Mouse (Mus musculus): ENCODE measurements around the gene Galr2. TPM values are rescaled to one million over a fixed set of nuclear protein-coding genes. Genes with fewer than 3 reads are reported as not detected.
"Not testable (repeated sequence)": the region's sequence is repeated elsewhere in the genome, so short reads cannot be mapped to it uniquely, and the experiment has no call there.

Gene Galr2
- polyA plus RNA-seq, 1 experiment: not detected

GRCm38 (mm10) chr11:116267637-116268036 is 13.1 kb upstream of the Galr2 start:
- Histone ChIP-seq H3K4me1 (ENCODE audit: control insufficient read depth, insufficient read depth, low read length) (peaks cover 2% of the 10 kb centered on the region), H3K27ac (ENCODE audit: insufficient read depth, low read length) (no peak overlapping the region), H3K4me3 (ENCODE audit: insufficient read depth, low read length) (no peak overlapping the region)
- no peak for TF ChIP-seq POLR2A (IDR thresholded peaks at IDR 0.05; ENCODE audit: extremely low read depth, insufficient read depth, low read length)
- no peak for TF ChIP-seq CTCF (IDR thresholded peaks at IDR 0.05; ENCODE audit: extremely low read depth, insufficient read depth, low read length)

GRCm38 (mm10) chr11:116268313-116268712 is 12.4 kb upstream of the Galr2 start:
- TF ChIP-seq CTCF (IDR thresholded peaks at IDR 0.05; ENCODE audit: extremely low read depth, insufficient read depth, low read length) (no peak), POLR2A (IDR thresholded peaks at IDR 0.05; ENCODE audit: extremely low read depth, insufficient read depth, low read length) (no peak)
- H3K4me3 ChIP-seq (ENCODE audit: insufficient read depth, low read length): no peak overlapping the region
- no peak overlapping the region for H3K27ac ChIP-seq (ENCODE audit: insufficient read depth, low read length)
- peaks cover 5% of the 10 kb centered on the region for H3K4me1 ChIP-seq (ENCODE audit: control insufficient read depth, insufficient read depth, low read length)

GRCm38 (mm10) chr11:116269560-116269959 is 11.2 kb upstream of the Galr2 start:
- no peak overlapping the region for H3K27ac ChIP-seq (ENCODE audit: insufficient read depth, low read length)
- H3K4me1 ChIP-seq (ENCODE audit: control insufficient read depth, insufficient read depth, low read length): peaks cover 5% of the 10 kb centered on the region
- no peak overlapping the region for H3K4me3 ChIP-seq (ENCODE audit: insufficient read depth, low read length)
- TF ChIP-seq CTCF (IDR thresholded peaks at IDR 0.05; ENCODE audit: extremely low read depth, insufficient read depth, low read length): no peak
- TF ChIP-seq POLR2A (IDR thresholded peaks at IDR 0.05; ENCODE audit: extremely low read depth, insufficient read depth, low read length): no peak

GRCm38 (mm10) chr11:116272589-116273468 is 7.9 kb upstream of the Galr2 start:
- Histone ChIP-seq H3K4me3 (ENCODE audit: insufficient read depth, low read length) (peak overlapping the region; percentile 66), H3K27ac (ENCODE audit: insufficient read depth, low read length) (no peak overlapping the region), H3K4me1 (ENCODE audit: control insufficient read depth, insufficient read depth, low read length) (peaks cover 5% of the 10 kb centered on the region)
- no peak for TF ChIP-seq CTCF (IDR thresholded peaks at IDR 0.05; ENCODE audit: extremely low read depth, insufficient read depth, low read length)
- TF ChIP-seq POLR2A (IDR thresholded peaks at IDR 0.05; ENCODE audit: extremely low read depth, insufficient read depth, low read length): no peak

GRCm38 (mm10) chr11:116273469-116274044 is 7.2 kb upstream of the Galr2 start:
- Histone ChIP-seq H3K27ac (ENCODE audit: insufficient read depth, low read length) (no peak overlapping the region), H3K4me1 (ENCODE audit: control insufficient read depth, insufficient read depth, low read length) (peaks cover 5% of the 10 kb centered on the region), H3K4me3 (ENCODE audit: insufficient read depth, low read length) (peak overlapping the region; percentile 66)
- TF ChIP-seq POLR2A (IDR thresholded peaks at IDR 0.05; ENCODE audit: extremely low read depth, insufficient read depth, low read length) (no peak), CTCF (IDR thresholded peaks at IDR 0.05; ENCODE audit: extremely low read depth, insufficient read depth, low read length) (no peak)

GRCm38 (mm10) chr11:116274045-116274666 is 6.6 kb upstream of the Galr2 start, which contains the start of gene Srp68:
Gene Srp68 (minus strand): TSS chr11:116274217.
- Histone ChIP-seq H3K27ac (ENCODE audit: insufficient read depth, low read length) (peak within 1 kb of the TSS; percentile 45), H3K4me1 (ENCODE audit: control insufficient read depth, insufficient read depth, low read length) (peaks cover 5% of the 10 kb centered on the region), H3K4me3 (ENCODE audit: insufficient read depth, low read length) (peak within 1 kb of the TSS; percentile 66)
- TF ChIP-seq CTCF (IDR thresholded peaks at IDR 0.05; ENCODE audit: extremely low read depth, insufficient read depth, low read length) (no peak), POLR2A (IDR thresholded peaks at IDR 0.05; ENCODE audit: extremely low read depth, insufficient read depth, low read length) (peak; percentile 92)

- not testable (repeated sequence) for H3K4me3 ChIP-seq (ENCODE audit: insufficient read depth, low read length); H3K27ac ChIP-seq (ENCODE audit: insufficient read depth, low read length); H3K4me1 ChIP-seq (ENCODE audit: control insufficient read depth, insufficient read depth, low read length)
These were observed 3.6 kb upstream of the Galr2 start for GRCm38 (mm10) chr11:116277184-116277583.

- no peak overlapping the region for H3K27ac ChIP-seq (ENCODE audit: insufficient read depth, low read length)
- H3K4me3 ChIP-seq (ENCODE audit: insufficient read depth, low read length): no peak overlapping the region
- no peaks in the 10 kb centered on the region for H3K4me1 ChIP-seq (ENCODE audit: control insufficient read depth, insufficient read depth, low read length)
- TF ChIP-seq POLR2A (IDR thresholded peaks at IDR 0.05; ENCODE audit: extremely low read depth, insufficient read depth, low read length) (no peak), CTCF (IDR thresholded peaks at IDR 0.05; ENCODE audit: extremely low read depth, insufficient read depth, low read length) (no peak)
These were observed 932 bp downstream of the Galr2 start for GRCm38 (mm10) chr11:116281671-116282070.

GRCm38 (mm10) chr11:116282089-116282488 is 1.4 kb downstream of the Galr2 start:
- Histone ChIP-seq H3K4me3 (ENCODE audit: insufficient read depth, low read length) (no peak overlapping the region), H3K4me1 (ENCODE audit: control insufficient read depth, insufficient read depth, low read length) (no peaks in the 10 kb centered on the region), H3K27ac (ENCODE audit: insufficient read depth, low read length) (no peak overlapping the region)
- TF ChIP-seq CTCF (IDR thresholded peaks at IDR 0.05; ENCODE audit: extremely low read depth, insufficient read depth, low read length): no peak
- no peak for TF ChIP-seq POLR2A (IDR thresholded peaks at IDR 0.05; ENCODE audit: extremely low read depth, insufficient read depth, low read length)
